Mouse (Mus musculus) left cerebral cortex, postnatal 25 days (tissue): ENCODE results near the gene Iars. TPM values are rescaled to one million over a fixed set of nuclear protein-coding genes. Genes with fewer than 3 reads are reported as not detected.

Source experiments
- DNase-seq, 2 experiments: peaks; one replicate each; pipeline ENCODE4 v3.0.0; 2022; ENCODE audit warnings: low spot score in 2 of 2, mixed read lengths in 1 of 2
- intact Hi-C: fragments of 180-260 bp; cut with DNase I; formaldehyde crosslinking; loops from one replicate; pipeline ENCODE4 v1.15.1; 2025
- total RNA-seq, 2 experiments: library from RNA; stranded (reverse); gene quantifications; 2 replicates each; pipeline ENCODE4 v1.2.3; 2021

Iars gene
- 10 to 100 TPM; 63.4 to 66.9 TPM for total RNA-seq

- intact Hi-C loops = no loop called here
- DNase-seq = peak; percentile 99 to 100
Observed at GRCm38 (mm10) chr13:49681351-49682232, at the start of gene Iars. Gene Iars (plus strand): TSS chr13:49682100.

GRCm38 (mm10) chr13:49639965-49640364 is 41.9 kb upstream of the Iars start:
- intact Hi-C loops = loop anchor here (5.0 kb wide), 2 partner anchors 83 to 303 kb away; no protein-coding TSS in a partner anchor
- DNase-seq = no peak

DNA sequence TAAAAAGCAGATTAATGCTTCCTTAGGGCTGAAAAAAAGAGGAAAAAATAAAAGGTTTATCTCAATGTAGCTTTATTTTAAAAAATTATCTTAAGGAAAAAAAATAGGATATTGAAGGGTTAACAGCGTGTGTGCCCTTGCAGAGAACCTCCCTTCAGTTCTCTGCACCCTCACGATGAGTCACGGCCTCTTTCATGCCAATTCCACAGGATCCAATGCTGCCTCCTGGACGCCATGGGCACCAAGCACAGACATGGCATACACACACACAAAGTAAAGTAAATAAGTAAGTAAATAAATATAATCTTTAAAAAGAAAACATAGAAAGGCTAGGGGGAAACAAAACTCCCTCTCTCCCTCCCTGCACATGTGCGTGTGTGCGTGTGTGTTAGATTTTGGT is 39.2 kb upstream of the Iars start:
- intact Hi-C loops = loop anchor here (5.0 kb wide), 2 partner anchors 85 to 305 kb away; no protein-coding TSS in a partner anchor
- no peak for DNase-seq

DNA sequence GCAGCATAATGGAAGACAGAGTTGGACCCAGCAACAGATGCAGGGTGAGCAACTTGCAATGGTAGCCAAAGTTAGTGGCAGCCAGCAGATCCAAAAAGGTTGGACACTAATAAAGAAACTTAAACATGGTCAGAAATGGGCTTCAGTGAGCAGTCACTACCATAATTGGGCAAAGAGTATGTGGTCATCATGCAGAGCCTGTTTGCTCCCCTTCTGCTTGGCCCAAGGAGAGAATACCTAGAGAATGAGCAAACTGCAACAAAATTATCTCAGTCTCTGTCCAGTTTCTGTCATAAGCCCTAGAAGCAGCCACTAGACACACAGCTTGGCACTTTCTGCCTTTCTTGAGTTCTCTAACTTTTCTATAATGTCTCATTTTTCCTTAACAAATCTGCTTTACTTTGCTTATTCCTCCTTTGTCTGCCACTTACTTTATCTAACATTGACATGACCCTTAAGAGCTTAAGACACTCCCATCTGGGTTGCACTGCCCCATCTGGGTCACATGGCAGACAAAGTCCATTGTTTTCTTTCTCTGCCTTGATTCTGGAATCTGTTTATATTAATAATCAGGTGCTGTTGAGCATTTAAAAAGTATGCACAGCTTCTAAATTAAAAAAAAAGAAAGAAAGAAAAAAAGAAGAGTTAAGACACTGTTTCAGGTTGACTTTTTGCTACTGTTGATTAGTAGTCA is 38.1 kb upstream of the Iars start:
- intact Hi-C loops = loop anchor here (1.0 to 5.0 kb wide), 3 partner anchors 87 to 307 kb away; no protein-coding TSS in a partner anchor

GRCm38 (mm10) chr13:49644731-49645529 is 37.0 kb upstream of the Iars start:
- DNase-seq = peak; percentile 19 to 59
- intact Hi-C loops = loop anchor here (1.0 to 5.0 kb wide), 3 partner anchors 88 to 308 kb away; no protein-coding TSS in a partner anchor

More for the DNA sequence above, 38.1 kb upstream of the Iars start:
- DNase-seq = no peak

GRCm38 (mm10) chr13:49646019-49646418 is 35.9 kb upstream of the Iars start:
- no peak for DNase-seq
- intact Hi-C loops = no loop called here

GRCm38 (mm10) chr13:49651136-49651535 is 30.8 kb upstream of the Iars start:
- intact Hi-C loops = no loop called here
- no peak for DNase-seq

- intact Hi-C loops = loop anchor here (2.0 kb wide), 1 partner anchor 311 kb away; the partner anchor contains the start of gene Bicd2
- DNase-seq = no peak
Observed at GRCm38 (mm10) chr13:49651781-49652351, 30.0 kb upstream of the Iars start.

GRCm38 (mm10) chr13:49652481-49653179 is 29.3 kb upstream of the Iars start, which contains the start of the genes Cenpp and Nol8:
Gene Cenpp (minus strand): TSS chr13:49652785.
Gene Nol8 (plus strand): TSS chr13:49653078.
- intact Hi-C loops = loop anchor here (2.0 kb wide), 1 partner anchor 312 kb away; the partner anchor contains the start of gene Bicd2
- peak; percentile 99 to 100 for DNase-seq

DNA sequence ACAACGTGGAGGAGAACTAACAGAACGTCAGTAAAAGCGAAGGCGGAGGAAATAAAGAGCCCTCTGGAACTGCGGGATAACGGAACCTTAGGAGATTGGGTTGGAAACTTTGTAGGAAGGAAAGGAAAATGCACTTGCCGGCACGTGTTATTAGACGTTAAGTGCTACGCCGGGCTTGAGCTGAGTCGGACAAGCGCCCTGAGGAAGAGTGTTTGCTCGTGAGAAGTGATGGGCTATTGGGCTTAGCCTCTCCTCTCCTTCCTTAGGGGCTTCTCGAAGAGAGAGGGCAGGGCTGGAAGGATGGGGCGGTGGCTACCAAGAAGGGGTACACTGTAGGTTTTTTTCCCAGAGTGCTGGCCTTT is 28.7 kb upstream of the Iars start:
- intact Hi-C loops = loop anchor here (2.0 kb wide), 1 partner anchor 312 kb away; the partner anchor contains the start of gene Bicd2
- no peak for DNase-seq

DNA sequence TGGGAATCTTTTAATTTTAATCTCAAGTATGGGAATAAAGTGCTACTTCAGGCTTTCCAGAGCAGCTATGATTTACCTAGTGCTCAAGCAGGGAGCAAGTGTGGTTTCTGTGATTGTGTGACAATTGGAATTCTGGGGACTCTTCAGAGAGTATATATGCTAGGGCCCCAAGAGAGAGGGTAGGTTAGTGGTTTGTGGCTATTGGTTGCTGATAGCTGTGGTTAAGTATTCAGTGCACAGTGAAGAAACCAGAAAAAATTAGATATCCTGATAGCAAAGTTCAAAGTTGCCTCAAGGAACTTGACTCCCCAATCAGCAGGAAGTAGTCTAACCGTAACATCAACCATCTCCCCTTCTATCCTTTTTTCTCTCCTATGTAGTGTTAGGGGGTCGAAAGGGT is 4.1 kb upstream of the Iars start:
- no peak for DNase-seq
- intact Hi-C loops = loop anchor here (10.0 kb wide), 1 partner anchor 47 kb away; no protein-coding TSS in a partner anchor

DNA sequence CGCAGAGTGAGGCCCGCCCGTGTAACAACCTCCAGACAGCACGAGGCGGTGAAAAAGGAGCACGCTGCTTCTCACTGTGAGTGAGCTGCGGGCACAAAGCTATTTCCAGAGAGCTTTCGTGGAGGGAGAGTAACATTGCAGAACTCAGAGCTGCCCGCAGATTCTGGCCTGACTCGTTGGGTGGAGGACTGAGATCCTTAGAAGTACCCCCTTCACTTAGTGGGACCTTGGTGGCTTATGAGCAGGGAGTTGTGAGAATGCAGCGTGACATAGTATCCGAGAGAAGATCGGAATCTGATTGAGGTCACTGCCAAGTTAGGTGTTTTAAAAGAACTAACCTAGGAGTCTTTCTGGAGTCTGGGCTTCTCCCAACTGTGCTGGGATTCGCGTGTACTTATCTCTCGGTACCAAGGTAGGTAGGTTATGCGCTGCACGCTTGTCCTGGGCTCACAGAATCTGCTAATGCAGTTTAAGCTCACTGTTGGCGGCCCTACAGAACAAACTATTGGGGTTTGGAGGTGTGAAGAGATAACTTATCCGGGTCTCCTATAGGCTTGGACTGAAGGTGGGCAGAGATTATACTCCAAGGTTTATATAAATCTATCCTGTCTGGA is 440 bp downstream of the Iars start:
- intact Hi-C loops = no loop called here
- DNase-seq = peak in 1 of 2 experiments; percentile 6

- DNase-seq = no peak
- intact Hi-C loops = no loop called here
Observed at GRCm38 (mm10) chr13:49684266-49684665, 2.4 kb downstream of the Iars start.

DNA sequence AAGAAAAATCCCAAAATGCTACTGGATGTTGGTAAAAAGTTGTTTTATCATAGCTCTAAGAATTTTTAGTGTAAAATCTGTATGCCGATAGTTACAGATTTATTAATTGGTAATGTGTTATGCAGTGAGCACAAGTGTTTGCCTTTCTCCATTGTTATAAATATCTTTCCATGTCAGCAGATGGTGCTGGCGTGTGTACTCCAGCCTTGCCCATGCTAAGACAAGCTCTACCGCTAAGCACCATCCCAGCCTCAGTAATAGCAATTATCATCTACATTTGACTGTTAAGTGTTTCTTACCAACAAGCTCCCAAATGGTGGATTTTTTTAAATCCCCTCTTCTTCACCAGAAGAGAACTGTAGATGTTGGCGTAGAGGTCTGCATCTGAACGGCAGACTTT is 9.2 kb downstream of the Iars start:
- no peak for DNase-seq
- intact Hi-C loops = no loop called here

GRCm38 (mm10) chr13:49703216-49703779 is 21.4 kb downstream of the Iars start:
- DNase-seq = no peak
- intact Hi-C loops = no loop called here

DNA sequence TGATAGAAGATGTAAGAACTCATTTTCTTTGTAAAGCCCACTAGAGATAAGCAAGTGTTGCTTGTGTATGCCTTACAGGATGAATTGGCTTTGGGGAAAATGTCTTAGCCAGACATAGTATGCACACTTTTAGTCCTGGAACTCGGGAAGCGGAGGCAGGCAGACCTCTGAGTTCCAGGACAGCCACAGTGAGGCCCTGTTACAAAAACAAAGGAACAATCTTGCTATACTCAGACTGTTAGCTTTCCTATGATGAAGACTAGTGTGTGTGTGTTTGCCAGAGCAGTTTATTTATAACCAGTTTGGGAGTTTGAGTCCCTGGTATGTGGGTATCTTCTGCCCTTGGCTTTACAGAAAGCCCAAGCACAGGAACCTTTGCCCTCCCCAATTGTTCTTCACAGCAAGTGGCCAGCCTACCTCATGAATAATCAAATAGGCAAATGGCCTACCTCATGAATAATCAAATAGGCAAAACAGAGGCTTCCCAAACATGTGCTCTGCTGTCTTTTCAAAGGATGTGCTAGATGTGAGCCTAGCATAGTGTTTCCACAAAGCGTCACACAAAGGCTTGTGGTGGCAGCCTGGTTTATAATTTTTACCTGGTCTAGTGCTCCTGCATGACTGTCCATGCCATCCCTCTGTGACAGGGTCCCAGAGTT is 24.3 kb downstream of the Iars start:
- DNase-seq = no peak
- intact Hi-C loops = no loop called here

DNA sequence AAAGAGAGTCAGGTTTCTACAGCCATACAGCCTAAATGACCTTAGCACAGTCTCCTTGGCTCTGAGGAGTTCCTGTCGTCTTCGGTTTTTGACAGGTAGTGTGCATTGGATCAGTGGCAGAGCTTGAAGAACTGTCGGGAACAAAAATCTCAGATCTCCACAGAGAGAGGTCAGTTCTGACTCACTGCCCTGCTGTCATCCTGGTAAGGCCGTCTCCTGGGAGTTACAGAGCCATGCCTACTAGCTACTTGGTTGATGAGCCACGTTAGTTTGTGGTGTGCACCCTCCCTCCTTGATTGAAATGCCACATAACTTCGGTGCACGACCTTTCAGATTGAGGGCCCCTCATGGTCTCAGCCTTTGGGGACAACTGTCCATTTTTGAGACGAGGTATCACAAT is 26.4 kb downstream of the Iars start:
- no peak for DNase-seq
- intact Hi-C loops = no loop called here
